Mouse (Mus musculus) brain, adult 10 weeks (tissue): ENCODE measurements around the gene Vmn2r124. TPM values are rescaled to one million over a fixed set of nuclear protein-coding genes. Genes with fewer than 3 reads are reported as not detected.

Experiments used
- polyA plus RNA-seq: library from polyadenylated mRNA; stranded (reverse); fragments of 350-450 nt; fragmentation: Illumina TruSeq; extraction: RNeasy Lipid Tissue Mini Kit (QIAGEN cat#74804); gene quantifications from one replicate; pipeline ENCODE4 v1.2.3, GENCODE M21; 2015; ENCODE audit warnings: low read depth, low replicate concordance

The Vmn2r124 gene
- polyA plus RNA-seq, result not detected

DNA sequence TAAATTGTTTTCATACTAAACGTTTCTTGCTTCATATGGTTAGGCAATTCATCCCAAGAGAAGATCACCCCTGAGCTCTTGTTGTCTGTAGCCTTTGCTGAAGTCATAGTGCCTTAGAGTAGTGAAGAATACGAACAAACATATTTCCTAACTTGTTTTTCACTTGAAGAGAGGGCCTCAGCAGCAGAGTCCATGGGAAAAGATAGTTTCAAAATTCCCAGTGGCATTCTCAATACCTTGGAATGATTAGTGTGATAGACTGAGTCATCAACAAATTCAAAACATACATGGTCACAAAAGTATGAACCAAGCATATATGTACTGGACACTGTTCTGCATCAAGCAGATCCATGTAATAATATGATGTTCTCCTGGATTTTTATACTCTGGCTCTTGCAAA lies at the start of gene Vmn2r124:
Gene Vmn2r124 (plus strand): TSS at position 301 of the 400 bp plus-strand sequence.

GRCm38 (mm10) chr17:18021433-18021832 lies 27.8 kb upstream of the Vmn2r124 start, which contains the start of gene Fpr-rs4:
Fpr-rs4 (plus strand) TSS chr17:18021733.

GRCm38 (mm10) chr17:18084716-18085115 lies 35.5 kb downstream of the Vmn2r124 start, which contains the start of gene Vmn2r91:
Vmn2r91 (plus strand) TSS chr17:18085016.

Other genes starting within 250 kb of the Vmn2r124 start
- gene Spaca6, start 222.3 kb upstream of the Vmn2r124 start, polyA plus RNA-seq, result 51.8 TPM
- gene Has1, start 194.2 kb upstream of the Vmn2r124 start, polyA plus RNA-seq, result 0.43 TPM
- not detected for gene Fpr1, start 165.5 kb upstream of the Vmn2r124 start, polyA plus RNA-seq
- 0.48 TPM for gene Fpr2, start 161.6 kb upstream of the Vmn2r124 start, polyA plus RNA-seq
- not detected for gene Fpr3, start 161.6 kb upstream of the Vmn2r124 start, polyA plus RNA-seq
- gene Fpr-rs4, start 27.7 kb upstream of the Vmn2r124 start, polyA plus RNA-seq, result not detected
- not detected for gene Vmn2r91, start 35.6 kb downstream of the Vmn2r124 start, polyA plus RNA-seq
- not detected for gene Vmn2r92, start 102.5 kb downstream of the Vmn2r124 start, polyA plus RNA-seq
- gene Vmn2r94, start 228.3 kb downstream of the Vmn2r124 start, polyA plus RNA-seq, result not detected
- not detected for gene Vmn2r93, start 248.7 kb downstream of the Vmn2r124 start, polyA plus RNA-seq